Mouse (Mus musculus) activated CD4-positive, CD25-positive, alpha-beta regulatory T cell, adult 4 months (primary cell): ENCODE data around the gene Scg2. TPM values are rescaled to one million over a fixed set of nuclear protein-coding genes. Genes with fewer than 3 reads are reported as not detected.
A peak's percentile ranks its signal among the peaks of the same experiment; 100 is the strongest.

ENCODE experiments used
- ATAC-seq: one replicate; pipeline ENCODE4 v1.8.0; 2017
- polyA plus RNA-seq, 2 experiments: library from polyadenylated mRNA; unstranded; fragments of 100-300 nt; shearing (Covaris generic); gene quantifications; one replicate each; pipeline ENCODE4 v1.2.1; 2017

The Scg2 gene
- not detected for polyA plus RNA-seq

DNA sequence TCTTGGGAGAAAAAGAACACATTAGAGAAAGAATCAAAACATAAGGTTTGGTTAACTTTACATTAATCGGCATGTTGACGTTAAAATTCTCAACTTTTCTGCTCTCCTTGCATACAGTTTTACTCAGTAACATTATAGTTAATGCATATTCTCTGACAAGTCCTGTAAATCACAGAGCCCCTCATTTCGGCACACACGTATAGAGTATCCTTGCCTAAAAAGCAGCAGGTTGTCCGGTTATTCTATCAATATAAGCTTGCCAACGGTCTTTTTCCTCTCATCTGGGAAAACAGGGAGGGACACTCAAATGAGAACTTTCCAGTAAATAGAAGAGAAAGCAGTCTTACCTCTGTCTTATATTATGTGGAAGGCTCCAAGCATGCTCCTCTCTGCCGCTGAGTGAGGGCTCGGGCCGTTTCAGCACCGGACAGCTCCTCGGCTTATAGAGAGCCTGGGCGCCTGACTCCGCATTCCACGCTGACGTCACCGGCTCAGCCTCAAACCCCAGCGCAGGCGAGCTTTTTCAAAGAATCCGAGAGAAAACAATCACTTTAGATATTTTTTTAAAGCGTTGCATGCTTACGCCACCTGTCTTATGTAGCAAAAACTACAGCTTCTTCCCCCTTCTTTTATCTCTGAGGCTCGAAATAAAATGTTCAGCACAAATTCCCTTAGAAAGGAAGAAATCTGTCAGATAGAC is at the start of gene Scg2:
Gene Scg2, minus strand, starts transcription at position 512 of the 700 bp plus-strand sequence.
- peak; percentile 19 for ATAC-seq

DNA sequence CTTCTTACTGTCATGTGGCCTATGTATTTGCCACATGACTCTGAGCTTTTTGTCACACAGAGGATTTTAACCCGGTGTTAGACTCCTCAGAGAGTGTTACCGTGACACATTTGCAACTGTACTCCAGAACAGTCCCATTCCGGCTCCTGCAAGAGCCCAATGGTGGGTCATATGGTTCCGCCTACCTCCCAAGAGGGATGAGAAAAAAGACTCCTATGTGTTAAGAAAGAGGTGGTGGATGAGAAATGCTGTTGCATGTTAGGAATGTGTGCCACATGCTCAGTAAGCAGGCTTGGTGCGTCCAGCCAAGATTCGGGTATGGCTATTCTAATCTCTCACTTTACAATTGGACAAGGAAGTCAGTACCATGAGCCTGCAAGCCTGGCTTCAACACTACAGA is 45.6 kb upstream of the Scg2 start:
- no peak for ATAC-seq

GRCm38 (mm10) chr1:79470856-79471255 is 30.9 kb upstream of the Scg2 start:
- no peak for ATAC-seq

DNA sequence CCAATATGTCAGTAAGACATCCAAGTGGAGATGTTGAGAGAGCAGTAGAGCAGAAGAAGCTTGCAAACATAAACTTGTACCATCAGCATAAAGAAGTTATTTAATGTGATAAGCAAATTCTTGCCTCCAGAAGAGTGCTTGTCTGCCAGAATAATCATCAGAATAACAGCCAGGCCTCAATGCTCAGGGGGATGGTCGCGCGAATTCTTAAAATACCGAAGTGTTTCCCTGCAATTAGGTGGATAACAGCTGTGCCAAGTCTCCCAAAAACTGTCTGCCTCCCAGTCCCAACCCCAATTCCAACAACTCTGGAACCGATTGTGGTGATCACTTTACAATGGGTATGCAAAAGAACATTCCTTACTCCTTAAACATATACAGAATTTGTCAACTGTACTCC is 30.0 kb upstream of the Scg2 start:
- ATAC-seq: no peak

DNA sequence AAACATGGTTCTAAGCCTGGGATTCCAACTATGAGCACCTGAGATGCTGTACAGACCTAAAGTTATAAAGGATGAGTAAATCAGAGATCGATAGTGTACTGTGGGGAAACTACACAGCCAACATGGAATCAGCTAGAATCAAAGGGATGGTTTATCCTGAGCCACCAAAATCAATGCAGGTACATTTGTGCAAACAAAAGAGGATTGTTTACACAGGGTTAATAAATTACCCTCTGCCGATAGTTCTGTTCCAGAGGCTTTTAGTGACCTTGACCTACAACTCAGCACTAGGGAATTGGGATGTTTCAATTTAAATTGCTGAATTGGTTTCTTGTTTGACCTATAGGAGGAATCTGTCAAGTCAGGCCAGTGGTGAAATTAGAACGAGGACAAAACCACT is 26.7 kb upstream of the Scg2 start:
- ATAC-seq: no peak

GRCm38 (mm10) chr1:79458558-79458957 is 18.6 kb upstream of the Scg2 start:
- no peak for ATAC-seq

DNA sequence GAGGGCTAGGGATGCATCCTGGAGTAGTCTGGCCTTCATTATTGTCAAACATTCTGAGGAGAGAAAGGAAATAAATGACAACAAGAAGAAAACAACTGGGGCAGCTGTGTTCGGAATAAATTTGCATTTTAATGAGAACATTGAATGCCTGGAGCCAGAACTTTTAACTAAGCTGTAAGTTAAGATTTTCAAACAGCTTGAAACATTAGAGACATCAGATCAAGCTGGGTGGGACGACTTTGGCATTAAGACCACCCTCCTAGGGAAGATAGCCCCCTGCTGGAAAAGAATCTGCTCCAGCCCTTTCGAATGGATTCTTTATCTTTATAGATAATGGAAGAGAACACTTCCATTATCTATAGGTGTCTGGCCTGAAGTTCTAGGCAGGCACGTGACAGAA is 14.2 kb upstream of the Scg2 start:
- no peak for ATAC-seq

DNA sequence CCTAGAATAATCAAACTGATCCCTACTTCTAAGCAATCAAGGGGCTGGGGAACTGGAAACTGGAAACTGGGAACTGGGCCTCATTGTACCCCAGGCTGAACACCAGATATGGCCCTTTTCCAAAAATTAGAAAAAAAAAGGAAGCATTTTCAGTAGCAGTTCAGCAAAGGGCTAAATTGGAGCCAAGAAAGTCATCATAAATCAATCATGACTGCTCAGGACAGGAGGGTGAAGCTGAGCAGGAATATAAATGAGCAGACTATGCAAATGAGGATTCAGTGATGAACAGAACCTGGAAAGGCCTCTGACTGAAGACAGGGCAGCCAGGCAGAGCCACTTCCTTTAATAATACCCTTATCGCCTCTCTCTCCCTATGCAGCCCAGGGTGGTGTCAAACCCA is 12.4 kb upstream of the Scg2 start:
- no peak for ATAC-seq

DNA sequence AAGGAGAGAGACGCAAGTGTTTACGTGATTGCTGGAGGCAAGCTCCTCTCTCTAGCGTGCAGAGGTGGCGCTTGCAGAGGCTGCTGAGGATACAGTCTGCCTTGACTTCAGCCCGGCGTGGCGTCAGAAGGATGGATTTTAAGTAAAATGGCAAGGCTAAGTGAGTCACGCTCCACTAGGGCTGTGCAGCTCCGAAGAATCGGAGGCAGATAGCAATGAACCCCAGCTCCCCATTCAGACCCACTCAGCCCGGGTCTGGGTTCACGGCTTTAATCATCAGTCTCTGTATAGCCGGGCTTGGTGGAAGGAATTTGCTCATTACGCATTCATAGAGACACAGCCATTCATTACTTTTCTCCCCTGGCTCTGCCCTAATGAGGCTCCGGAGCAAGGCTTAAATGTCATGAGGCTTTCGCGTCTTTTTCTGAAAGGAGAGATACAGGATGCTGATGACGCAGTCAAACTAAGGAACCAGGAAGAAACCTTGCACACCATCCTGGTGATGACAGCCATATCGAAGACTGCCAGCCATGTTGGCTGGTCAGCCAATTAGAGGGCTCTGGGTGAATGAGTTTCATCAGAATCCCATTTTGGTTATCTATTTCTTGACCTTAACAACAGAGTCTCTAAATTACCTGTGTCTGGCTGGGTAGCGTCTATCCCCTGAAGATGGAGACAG is 10.6 kb upstream of the Scg2 start:
- no peak for ATAC-seq

- ATAC-seq: no peak
Observed at GRCm38 (mm10) chr1:79449943-79450342, 10.0 kb upstream of the Scg2 start.

DNA sequence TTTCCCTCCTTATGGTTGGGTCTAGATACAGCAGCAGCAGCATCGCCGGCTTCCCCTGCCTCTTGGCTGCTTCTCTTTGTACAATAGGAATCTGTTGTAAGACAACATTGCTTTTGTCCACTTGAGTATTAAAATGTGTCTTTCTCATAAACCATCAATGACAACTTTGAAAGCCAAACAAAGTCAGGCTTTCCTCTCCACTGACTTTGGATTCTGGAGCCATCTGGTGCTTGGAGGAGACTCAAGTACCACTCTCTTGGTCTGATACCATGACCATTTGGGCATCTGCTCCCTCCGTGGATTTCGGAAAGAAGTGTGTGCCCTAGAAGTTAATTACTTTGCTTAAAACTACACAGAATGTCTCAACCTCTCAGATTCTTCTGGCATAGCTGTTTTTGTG is 5.7 kb upstream of the Scg2 start:
- no peak for ATAC-seq

DNA sequence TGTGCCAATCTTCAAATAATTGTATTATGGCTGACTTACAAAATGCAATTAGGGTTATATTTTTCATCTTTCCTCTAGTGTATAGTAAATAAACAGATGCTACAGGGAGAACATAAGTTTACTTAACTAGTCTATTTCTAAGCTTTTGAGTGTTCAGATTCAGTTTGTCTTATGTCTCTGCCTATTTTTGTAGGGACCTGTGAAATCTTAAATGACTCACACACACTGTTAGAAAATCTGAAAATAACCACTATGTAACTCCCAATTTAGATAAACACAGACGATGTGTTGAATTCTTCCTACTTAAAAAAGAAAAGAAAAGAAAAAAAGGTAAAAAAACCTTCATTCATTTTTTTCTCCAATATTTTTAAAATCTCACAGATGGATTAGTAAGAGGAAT is 2.2 kb downstream of the Scg2 start:
- no peak for ATAC-seq

GRCm38 (mm10) chr1:79436671-79437070 is 3.2 kb downstream of the Scg2 start:
- no peak for ATAC-seq

DNA sequence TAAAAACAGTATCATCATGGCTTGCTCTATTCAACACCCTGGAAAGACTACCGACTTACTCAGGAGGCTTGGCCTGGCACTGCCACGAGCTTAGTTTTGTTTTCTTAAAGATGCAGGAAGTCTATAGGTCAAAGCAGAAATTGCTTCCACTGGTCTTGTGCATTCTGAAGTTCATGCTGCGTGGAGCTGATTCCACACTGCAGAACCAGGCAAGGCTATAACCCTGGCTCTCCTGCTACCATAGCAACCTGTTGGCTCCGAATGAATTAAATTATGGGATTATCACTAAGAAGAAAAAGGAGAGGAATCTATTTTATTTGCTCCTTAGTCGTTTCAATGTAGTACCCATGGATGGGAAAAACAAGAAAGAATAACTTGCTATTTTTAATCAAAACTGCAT is 10.9 kb downstream of the Scg2 start:
- no peak for ATAC-seq

DNA sequence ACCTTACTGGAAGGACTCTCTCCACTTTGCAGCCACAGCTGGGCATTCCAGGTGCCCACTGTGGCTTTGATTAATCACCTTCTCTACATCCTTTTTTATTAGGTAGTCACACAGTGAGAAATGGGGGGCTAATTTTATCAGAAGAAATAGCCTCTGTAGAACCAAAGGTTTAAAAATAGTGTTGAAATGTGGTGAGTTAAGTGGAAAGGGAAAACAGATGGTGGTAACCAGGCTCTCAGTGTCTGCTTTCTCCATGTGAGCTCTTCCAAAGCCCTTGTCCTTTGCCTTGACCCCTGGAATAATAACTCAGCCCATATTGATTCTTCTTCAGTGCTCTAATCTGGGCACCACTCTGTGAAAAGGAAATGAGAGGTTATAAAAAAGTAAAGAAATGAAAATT is 24.4 kb downstream of the Scg2 start:
- ATAC-seq: no peak

DNA sequence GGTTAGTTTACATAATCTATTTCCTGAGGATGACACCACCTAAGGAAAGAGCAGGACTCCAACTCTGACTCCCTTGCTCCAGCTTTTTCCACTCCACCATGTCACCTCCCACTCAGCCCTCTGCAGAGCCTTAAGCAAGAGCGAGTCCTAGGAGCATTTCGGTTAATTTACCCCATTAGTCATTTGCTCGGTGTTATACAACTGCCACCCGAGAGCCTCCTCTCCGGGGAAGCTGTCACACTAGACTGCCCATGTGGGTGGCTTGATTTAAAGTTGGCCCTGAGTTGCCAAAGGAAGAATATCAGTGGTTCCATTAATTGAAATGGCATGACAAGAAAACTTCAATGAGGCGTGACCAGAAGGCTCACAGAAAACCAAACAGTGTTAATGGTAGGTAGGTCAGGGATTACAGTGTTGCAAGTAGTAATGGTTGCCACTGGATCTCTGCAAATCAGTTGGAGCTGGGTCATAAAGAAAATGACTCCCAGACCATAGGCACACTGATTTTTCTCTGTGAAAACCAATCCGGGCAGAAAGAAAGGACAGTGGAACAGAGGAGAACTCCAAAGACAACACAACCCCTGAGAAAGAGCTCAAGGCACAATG is 33.5 kb downstream of the Scg2 start:
- no peak for ATAC-seq

- ATAC-seq: no peak
Observed at GRCm38 (mm10) chr1:79401090-79402012, 38.6 kb downstream of the Scg2 start.

DNA sequence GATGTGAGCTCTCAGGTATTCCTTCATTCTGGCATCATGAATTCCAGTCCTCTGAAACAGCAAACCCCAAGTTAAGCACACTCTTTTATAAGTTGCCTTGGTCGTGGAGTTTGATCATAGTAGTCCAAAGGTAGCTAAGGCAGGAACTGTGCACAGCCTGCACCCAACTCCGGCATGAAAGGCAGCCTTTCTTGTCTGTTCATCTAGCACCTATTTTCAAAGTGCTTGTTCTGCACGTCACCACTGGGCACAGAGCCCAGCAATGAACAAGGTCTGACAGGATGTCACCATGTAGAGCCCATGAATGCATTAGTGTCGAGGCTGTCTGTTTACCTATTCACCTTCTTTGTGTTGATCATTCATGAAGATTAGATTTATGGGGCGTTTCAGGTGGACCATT is 39.6 kb downstream of the Scg2 start:
- ATAC-seq: no peak

Other genes starting within 250 kb of the Scg2 start
- gene Ap1s3, start 231.9 kb upstream of the Scg2 start, polyA plus RNA-seq: 1 to 10 TPM; 2.6 to 3.5 TPM